Mouse (Mus musculus): ENCODE results near the gene N4bp2l1.

GRCm38 (mm10) chr5:150621592-150621991 lies 24.6 kb upstream of the N4bp2l1 start:
- no peak for TF ChIP-seq CTCF (conservative IDR thresholded peaks at IDR 0.05; ENCODE audit: low read length)
- TF ChIP-seq POU5F1 (IDR thresholded peaks at IDR 0.05; ENCODE audit: borderline replicate concordance, low read length): no peak
